Mouse (Mus musculus) CD4-positive helper T cell, adult 2 months (primary cell): ENCODE results near the gene Nop9.
A peak's percentile ranks its signal among the peaks of the same experiment; 100 is the strongest.

Experiments
- DNase-seq: peaks from one replicate; pipeline ENCODE4 v3.0.0-alpha.2; 2012; ENCODE audit warnings: low read depth, missing footprints, low spot score

Gene Nop9

DNA sequence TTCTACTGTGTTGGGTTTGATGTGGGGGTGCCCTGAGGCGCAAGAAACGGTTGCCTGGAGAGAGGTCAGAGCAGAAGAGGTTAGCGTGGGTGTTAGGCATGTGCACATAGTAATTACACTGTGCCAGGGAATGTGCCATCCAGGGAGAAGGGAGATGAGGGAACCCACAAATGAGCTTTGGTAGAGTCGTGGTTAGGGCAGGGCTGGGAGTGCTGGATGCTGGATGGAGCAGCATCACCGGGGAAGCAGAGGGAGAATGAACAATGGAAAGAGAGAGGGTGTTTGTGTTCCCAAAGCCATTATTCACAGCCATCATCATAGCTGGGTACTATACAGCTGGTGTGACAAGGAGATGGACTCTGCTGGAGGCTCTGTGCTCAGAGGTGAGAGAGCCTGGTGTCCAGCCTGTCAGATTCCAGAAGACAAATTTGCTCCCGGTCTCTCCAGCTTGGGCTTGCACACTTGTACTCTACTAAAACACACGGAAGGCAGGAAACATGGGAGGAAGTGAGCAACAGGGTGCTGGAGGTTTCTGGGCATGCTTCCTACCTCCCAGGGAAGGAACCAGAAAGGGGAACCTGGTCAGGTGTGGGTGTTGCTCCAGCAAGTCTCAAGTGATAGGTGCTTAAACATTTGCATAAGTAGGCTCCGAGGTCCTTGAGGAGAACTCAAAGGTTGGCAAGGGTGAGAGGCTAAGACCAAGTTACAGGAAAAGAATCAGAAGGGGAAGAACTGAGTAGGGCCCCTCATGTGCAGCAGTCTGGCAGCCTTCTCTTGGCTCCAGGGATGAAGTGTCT is 17.4 kb upstream of the Nop9 start:
- DNase-seq: no peak

DNA sequence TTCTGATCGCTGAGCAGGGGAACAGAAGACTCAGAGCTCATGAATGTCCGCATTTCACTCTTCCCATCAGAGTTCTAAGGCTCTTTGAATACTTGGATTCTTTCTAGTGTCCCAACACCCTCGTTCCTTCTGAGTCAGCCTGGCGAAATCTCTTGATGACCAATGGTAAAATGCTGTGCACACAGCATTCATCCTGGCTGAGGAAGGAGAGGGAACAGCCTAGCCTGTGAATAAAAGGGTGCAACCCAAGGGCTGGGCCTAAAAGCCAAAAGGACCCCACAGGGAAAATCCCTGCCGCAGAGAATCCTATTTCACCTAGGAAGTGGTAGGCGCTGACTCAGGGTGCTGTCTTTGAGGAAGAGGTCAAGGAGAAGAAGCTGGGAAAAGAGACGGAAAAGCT is 15.4 kb upstream of the Nop9 start:
- no peak for DNase-seq

DNA sequence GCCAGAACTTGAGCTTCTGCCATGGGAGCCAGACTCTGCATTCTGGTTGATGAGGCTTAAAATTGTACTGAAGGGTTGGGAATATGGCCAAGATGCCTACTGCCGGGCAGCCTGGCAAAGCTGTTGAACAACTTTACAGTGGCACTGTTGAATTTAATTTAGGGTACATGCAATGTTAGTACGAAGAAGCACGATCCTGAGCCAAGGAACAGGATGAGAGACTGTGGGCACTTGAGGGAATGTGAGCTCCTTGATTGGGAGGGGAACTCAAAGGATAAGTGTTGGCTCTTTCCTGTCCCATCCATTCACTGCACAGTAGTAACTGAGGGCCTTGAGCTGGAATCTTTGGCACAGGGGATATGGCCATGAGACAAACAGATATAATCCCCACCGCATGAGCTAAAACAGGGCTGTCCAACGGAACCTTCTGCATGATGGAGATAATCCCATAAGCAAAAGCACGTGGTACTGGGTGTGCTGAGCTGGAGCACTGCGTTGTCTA is 14.9 kb upstream of the Nop9 start:
- DNase-seq: no peak

DNA sequence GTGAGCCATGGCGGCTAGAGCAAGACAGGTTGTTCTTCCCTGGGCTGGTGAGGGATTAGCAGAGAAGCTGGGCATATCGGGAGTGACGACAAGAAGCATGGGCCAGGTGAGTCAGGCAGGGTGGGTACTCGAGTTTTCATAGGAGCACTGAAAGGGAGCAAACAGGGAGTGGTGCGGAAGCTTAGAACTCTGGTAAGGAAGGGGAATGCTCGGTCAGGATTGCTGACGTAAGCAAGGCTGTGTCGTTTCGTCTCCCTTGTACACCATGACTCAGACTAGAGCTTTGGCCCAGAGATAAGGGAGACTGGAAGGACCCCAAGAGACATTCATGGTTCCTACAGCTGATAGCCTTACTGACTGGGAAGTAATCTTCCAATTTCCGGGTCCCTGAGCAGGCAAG is 11.6 kb upstream of the Nop9 start:
- no peak for DNase-seq

DNA sequence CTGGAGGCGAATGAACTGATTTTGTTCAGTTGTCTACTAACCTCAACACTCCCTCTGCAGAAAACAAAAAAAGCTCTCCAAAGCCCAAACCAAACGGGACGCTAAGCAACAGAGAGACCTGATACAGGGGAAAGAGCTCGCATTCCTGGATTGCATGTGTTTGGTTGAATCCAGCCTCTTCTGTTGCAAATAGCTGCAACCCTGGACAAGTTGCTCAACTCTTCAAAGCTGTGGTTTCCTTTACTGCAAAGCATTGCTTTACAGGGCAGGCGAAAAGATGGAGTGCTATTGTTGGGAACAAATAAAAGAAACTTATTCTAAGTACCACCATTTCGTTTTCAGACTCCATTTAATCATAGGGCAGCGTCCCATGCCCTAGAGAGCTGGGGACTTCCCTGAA is 10.6 kb upstream of the Nop9 start:
- no peak for DNase-seq

DNA sequence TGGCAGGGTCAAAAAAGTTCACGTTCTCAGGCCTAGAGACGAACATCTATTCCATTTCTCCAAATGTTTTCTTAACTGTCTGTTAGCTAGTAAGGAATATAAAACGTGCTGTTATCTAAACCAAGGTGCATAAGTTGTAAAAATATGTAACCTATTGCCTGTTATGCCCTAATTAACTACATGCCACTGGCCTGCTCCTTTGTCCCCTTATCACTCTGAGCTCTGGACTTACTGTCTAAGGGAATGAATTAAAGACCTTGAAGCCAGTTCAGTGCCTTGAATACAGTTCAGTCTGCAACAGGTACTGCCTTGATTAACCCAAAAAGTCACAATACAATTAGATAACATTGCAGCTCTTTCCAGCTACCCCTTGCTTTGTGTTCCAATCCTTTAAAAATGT is 10.2 kb upstream of the Nop9 start:
- DNase-seq: no peak

DNA sequence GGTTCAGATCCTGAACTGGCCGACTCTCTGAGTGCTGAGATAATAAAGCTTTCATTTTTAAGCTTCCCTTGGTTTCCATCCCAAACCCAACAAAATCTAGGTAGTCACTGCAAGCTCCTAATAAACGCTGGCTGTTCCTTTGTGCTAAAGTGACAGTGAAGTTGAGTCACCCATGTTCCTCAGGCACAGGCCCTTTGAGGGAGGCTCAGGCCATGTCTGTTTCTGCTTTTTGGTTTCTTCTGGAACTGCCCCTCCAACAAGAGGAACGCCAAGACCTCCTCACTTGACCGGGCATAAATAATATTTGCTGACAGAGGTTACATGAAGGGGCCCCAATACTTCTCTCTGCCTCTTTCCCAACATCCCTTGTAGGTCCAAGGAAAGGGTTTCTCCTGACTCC is 9.7 kb upstream of the Nop9 start:
- DNase-seq: no peak

DNA sequence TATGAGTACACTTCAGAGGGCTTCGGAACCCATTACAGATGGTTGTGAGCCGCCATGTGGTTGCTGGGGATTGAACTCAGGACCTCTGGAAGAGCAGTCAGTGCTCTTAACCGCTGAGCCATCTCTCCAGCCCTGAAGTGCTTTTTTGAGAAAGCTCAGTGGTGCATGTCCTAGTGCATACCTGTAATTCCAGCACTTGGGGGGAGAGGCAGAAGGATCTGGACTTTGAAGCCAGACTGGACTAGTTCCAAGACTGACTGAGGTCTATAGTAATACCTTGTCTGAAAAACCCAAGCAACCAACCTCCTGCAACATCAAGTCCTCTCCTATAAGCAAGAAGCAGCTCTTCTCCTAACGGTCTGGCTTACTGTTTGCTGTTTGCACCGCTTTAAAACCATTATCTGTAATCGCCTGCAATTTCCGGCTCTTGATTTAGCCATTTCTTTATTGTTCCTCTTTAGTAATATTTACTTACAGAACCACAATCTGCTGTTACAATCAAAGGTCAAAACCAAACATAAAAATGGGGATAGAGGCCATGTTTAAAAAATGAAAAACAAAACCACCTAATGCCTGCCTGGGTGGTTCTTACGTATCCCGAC is 8.3 kb upstream of the Nop9 start:
- no peak for DNase-seq

DNA sequence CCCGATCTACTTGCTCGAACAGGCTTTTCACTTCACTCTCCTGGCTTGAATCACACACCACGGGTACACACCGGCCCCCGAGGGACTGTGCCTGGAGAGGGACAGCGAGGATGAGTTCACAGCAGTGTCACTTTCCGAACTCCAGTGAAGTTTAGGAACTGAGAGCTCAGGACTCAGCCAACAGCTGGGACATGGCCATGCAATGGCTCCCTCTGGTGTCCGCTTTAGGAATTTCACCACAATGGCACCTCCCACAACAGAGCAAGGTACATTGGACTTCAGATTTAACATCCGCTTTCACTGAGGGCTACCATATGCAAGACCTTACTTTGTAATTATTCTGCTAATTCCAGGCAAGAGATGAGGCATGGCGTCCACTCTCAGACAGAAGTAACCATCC is 1.8 kb upstream of the Nop9 start:
- peak; percentile 87 for DNase-seq

DNA sequence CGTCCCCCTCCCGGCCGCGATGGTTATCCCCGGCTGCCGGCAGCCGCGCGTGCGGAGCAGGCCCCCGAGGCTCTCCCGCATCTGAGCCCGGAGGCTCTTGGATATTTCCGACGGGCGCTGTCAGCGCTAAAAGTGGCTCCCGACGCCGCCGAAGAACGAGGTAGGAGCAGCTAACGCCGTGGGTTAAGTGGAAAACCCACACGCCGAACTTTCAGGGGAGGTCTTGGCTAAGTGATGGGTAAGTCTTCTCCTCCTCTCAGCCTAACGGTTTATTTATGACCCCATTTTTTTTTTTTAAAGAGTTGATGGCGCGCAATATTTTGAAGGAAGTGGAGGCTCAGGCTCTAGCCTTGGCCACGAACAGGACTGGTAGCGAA is 356 bp downstream of the Nop9 start:
- no peak for DNase-seq

DNA sequence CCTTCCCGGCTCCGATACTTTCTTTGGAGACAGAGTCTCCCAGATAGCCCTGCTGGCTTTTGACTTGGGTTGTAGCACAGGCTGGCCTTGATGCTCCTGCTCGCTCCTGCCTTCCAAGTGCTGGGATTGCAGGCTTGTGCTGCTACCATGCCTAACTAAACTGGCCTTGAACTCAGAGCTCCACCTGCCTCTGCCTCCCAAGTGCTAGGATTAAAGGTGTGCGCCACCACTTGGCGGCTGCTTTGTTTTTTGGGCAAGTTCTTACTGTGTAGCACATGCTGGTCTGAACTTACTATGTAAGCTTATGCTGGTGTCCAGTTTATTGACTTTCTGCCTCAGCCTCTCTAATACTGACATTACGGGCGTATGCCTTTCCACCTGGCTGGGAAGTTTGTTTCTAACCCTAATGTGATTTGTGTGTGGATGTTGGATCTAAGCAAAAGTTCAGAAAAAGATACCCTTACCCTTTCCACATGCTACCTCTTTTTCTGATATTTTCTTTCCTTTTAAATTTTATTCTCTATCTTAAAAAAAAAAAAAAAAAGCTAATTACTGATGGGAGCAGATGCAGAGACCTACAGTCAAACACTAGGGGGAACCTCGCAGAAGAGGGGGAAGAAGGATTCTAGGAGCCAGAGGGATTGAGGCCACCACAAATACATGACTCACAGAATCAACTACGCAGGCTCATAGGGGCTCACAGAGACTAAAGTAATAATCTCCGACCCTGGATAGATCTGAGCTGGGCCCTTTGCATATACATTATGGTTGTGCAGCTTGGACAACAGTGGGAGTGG is 1.8 kb downstream of the Nop9 start:
- DNase-seq: no peak

DNA sequence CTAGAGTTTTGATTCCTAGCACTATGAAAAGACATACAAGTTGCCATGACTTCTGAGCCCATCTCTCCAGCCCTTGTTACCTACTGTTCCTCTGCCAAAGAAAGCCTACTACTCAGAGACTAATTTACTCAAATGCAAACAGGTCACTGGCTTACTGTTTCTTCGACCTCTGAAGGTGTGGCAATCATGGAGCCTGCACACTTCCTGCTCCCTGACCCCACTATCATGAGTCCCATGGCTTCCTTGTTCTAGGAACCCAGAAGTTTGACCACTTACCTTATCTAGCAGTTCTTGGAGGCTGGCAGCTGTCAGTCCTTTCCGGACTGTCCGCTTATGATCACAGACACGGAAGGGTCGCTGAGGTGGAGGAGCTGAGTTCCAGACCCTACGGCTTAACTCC is 12.1 kb downstream of the Nop9 start:
- no peak for DNase-seq

DNA sequence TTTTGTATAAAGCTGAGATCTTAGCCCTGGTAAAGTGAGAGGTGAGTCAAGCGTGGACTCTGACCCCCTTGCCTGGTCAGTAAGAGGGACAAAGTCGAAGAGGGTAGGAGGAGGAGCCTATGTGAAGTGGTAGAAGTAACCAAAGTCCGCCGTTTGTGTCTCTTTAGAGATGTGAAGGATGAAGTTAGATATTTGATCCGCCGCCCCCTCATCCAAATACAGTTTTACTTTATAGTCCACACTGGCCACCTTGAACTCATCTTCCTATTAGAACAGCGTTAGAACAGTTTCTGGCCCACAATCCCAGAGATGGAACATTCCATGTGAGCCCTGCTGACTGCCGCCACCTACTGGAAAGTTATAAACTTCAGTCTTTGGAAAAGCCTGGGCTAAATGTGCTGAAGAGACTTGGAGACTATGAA is 12.9 kb downstream of the Nop9 start, which contains the start of gene Cideb:
Gene Cideb (minus strand): TSS at position 96 of the 422 bp plus-strand sequence.
- DNase-seq: peak; percentile 47

DNA sequence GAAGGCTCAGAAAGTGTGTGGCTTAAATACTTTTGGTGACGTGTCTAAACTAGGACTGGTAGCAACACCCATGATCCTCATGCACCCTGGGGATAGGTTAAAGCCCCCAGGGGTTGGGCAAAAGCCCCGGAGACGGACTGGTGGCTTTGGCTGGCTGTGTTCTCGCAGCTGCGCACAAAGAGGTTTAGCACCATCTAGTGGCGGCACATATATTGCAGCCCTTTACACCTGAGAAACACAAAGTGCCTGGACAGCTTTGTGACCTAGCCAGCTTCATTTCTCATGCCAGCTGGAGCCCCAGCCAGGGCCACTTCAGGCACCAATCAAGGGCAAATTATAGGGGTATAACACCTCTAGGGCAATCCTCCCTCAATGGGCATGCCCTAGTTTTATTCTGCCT is 14.7 kb downstream of the Nop9 start:
- peak; percentile 82 for DNase-seq

DNA sequence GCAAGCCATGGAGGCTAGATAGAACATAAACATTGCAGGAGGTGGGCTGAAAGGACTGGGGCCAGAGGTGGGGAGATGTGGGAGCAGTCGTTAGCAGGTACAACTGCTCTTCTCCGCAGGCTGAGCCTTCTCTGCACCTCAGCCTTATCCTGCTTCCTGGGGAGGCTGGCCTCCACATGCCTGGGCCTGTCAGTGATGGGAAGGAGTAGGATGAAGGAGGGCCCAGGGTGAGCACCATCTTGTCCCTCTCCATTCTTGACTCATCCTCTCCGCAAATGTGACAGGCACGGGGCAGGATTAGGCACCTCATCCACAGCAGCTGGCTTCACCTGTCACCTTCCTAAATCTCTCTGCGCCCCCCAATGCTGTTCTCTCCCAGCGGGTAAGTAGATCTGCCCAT is 15.7 kb downstream of the Nop9 start, which contains the start of gene Ltb4r2:
Gene Ltb4r2 (plus strand): TSS at position 266 of the 400 bp plus-strand sequence.
- no peak for DNase-seq

DNA sequence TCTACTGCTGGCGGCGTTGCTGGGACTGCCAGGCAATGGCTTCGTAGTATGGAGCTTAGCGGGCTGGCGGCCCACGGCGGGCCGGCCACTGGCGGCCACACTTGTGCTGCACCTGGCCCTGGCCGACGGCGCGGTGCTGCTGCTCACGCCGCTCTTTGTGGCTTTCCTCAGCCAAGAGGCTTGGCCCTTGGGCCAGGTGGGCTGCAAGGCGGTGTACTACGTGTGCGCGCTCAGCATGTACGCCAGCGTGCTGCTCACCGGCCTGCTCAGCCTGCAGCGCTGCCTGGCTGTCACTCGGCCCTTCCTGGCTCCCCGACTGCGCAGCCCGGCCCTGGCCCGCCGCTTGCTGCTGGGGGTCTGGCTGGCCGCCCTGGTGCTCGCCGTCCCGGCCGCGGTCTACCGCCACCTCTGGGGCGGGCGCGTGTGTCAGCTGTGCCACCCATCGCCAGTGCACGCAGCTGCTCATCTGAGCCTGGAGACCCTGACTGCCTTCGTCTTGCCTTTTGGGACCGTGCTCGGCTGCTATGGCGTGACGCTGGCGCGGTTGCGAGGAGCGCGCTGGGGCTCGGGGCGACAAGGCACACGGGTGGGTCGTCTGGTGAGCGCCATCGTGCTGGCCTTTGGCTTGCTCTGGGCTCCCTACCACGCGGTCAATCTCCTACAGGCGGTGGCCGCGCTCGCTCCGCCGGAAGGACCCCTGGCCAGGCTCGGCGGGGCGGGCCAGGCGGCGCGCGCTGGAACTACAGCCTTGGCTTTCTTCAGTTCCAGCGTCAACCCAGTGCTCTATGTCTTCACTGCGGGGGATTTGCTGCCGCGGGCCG is 16.7 kb downstream of the Nop9 start:
- no peak for DNase-seq

DNA sequence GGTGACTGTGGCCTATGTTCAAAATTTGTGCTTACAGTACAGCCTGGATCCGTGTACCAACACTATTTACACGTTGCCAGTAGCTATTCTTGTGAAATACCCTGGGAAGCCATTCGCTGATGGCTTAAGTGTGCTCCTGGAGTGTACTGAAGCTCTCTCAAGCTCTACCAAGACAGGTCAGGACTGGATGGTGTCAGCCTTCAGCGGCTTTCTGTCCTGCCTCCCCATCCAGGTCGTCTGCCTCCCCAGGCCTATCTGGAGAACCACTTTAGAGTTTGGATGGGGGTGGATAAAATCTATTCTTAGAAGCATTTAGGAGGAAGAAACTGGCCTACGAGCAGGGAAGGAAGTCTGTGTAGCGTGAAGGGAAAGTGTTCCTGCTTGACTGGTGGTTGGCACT is 17.7 kb downstream of the Nop9 start:
- DNase-seq: no peak

DNA sequence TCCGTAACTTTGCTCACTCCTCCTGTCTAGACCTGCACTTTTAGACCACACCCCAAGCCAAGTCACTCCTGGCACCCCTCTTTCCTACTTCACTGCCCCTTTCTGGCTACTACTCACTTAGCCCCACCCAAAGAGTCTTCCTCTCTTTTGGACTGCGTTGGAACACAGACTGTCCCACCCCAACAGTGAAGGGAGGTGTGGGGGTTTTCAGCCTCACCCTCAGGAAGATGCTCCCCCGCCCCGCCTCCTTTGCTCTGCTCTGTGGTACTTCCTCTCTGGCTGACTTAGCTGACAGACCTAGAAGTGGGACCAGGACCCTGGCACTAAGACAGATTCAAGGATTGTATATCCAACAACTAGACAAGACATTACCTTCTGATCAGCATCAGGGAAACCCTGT is 20.2 kb downstream of the Nop9 start, which contains the start of gene Ltb4r1:
Gene Ltb4r1 (plus strand): TSS at position 267 of the 400 bp plus-strand sequence.
- DNase-seq: peak; percentile 15

DNA sequence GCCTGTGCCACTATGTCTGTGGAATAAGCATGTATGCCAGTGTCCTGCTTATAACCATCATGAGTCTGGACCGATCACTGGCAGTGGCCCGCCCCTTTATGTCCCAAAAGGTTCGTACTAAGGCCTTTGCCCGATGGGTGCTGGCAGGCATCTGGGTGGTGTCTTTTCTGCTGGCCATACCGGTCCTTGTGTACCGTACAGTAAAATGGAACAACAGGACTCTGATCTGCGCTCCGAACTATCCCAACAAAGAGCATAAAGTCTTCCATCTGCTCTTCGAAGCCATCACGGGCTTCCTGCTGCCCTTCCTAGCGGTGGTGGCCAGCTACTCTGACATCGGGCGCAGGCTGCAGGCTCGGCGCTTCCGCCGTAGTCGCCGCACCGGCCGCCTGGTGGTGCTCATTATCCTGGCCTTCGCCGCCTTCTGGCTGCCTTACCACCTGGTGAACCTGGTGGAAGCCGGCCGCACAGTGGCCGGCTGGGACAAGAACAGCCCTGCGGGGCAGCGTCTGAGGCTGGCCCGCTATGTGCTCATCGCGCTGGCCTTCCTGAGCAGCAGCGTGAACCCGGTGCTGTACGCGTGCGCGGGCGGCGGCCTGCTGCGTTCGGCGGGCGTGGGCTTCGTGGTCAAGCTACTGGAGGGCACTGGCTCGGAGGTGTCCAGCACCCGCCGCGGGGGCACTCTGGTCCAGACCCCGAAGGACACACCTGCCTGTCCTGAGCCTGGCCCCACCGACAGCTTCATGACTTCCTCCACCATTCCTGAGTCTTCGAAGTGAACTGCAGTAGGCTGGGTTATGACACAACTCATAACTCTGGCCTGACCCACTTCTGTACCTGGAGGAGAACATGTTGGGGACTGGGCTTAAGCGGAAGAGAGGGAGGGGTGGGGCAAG is 22.3 kb downstream of the Nop9 start:
- peak; percentile 43 for DNase-seq

DNA sequence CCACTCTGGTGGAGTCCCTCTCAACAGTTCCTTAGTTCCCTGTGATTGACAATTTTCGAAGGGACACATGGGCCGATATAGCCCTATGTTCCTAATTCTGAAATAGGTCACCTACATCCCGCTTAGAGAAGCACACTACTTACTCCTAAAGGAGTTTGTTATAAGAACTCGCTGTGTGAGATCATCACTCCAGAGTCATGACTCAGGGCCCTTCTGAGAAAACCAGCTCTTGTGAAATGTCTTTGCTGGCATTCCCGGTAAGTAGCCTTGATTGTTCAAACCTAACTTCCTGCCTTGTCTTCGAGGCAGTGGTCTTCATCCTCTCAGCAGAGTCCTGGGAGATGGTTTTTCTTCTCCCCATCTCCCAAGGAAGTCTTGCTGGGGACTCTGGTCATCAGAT is 23.1 kb downstream of the Nop9 start:
- no peak for DNase-seq
